Mouse (Mus musculus) lung, postnatal 36 days (tissue): ENCODE data around the gene Sergef.

ENCODE experiments used
- DNase-seq: peaks from one replicate; pipeline ENCODE4 v3.0.0; 2022; ENCODE audit warnings: mixed read lengths

Gene Sergef

DNA sequence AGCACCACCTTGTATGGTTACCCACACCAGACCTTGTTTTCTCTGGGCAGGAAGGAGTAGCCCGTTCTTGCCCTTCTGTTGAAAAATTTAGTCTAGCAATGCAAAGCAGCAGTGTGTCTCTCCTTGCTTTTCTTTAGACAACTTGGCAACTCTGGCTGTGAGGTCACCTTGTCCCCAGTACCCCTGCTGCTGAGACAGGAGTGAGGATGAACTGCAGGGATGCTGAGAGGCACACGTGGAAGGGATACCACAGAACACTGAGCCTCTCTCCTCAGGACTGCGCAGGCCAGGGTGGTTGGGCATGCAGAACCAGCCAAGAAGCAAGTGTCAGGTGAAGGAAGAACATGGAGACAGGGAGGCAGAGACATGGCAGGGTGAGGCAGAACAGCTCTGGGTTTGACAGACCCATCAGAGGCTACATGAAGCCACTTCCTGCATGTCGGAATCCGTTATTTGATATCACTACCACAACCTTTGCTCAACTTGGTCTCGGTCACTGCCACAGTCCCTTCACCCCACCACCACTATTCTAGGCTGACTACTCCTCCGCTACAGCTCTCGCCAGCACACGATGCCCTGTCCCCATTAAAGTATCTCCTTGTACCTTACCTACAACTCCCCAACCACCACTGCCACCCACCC lies 103.0 kb downstream of the Sergef start:
- no peak for DNase-seq

DNA sequence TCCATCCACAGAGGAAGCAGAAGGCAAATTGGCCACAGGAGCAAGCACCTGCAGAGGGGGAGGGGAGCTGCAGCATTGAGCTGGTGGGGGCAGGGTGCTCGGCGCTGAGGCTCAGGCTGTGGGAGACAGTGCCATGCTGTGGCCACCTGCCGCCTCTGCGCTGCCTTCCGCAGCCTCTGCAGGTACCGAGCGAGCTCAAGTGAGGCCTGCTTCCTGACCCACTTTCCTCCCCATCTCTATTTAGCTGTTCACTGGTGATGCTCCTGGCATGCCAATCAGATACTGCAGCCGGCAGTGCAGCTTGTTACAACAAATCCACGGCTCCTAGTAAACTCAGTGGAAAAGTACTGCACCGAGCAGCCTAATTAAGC lies 104.2 kb downstream of the Sergef start:
- DNase-seq, result no peak

DNA sequence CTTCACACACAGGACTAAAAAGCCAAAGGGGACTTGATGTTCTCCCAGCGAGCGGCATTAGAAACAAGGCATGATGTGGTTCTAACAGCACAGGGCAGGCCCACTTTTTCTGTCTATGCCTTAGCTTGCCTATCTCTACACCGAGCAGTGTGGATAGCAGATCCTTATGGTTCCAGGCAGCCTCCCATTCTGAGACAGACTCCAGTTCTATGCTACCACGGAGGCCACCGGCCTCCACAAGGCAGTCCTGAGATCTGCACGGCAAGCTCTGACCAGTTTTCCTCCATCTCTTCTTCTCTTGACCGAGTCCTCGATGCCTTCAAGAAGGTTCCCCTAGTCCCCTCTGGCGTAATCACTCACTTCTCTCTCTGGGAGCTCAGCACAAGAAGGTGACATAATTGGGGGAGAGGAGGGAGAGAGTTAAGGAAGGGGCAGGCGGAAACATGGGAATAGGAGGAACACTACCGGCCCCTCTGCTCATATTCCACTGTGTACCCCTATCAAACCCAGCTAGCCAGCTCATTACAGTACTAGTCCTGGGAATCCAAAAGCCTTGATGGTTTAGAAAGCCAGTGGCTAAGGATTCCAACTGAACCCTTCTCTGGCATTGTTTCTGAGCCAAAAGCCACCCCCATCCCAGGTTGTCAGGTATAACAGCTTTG lies 104.7 kb downstream of the Sergef start:
- no peak for DNase-seq

DNA sequence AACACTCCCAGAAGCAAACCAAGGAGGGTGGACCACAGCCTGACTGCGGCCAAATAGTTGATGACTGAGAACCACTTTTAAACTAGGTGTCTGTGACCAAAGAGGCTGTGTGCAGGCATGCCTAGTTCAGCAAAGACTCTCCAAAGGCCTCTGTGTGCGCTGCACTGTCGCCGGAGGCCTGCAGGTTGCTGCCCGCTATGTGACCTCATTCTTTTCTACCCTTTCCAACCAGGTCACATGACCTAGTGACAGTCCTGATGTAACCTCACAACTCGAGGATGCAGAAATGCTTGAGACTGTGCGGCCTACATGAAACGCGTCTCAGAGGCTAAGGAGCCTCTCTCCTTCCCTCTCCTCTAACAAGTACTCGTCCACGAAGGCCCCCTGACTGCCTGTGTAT lies 106.1 kb downstream of the Sergef start:
- DNase-seq, result no peak

DNA sequence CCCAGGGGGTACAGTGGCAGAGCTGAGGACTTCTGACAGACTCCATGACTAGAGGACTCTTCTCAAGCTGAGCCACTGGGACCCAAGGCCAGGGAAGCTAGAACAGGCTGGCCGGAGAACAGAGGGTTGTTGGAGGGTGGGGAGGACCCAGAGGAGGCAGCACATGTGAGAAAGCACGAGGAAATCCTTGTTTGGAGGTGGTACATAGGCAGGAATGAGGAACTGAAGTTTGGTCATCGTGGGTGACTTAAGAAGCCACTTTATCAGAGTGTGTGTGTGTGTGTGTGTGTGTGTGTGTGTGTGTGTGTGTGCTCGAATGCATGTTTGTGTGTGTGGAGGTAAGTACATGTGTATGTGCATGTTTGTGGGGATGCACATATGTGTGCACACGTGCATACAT lies 108.3 kb downstream of the Sergef start:
- DNase-seq, result no peak

DNA sequence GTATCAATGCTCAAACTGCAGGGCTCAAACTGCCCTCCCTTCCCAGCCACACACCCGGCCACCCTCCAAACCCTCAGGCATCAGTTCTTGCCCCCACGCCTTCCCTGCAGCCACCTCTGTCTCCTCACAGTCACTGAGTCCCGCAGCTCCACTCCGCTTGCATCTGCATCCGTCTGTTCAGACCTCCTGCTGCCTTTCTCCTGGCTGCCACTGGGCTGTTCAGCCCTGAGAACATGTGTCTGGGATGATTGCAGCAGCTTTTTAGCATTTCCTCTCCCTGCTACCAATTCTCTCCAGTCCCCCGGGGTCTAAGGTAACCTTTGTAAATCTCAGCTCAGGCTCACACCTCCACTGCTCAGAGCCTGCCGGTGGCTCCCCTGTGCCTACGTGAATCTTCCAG lies 109.7 kb downstream of the Sergef start:
- DNase-seq, result no peak

DNA sequence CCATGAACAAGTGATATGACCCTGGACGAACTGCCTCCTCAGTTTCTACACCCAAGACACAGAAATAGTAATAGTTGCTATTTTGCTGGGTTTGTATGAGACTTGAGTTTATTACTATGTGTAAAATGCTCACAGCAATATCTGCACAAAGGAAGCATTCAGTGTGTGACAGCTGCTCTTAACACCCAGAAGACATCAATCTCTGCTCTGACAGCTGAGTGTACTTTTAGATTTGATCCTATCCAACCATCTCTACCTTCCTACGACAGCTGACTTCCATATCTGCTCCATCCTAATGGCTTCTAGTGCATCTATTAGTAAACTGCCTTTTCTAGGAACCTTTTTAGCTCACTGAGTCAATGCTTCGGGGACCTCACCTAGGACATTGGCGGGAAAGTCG lies 110.3 kb downstream of the Sergef start:
- no peak for DNase-seq

DNA sequence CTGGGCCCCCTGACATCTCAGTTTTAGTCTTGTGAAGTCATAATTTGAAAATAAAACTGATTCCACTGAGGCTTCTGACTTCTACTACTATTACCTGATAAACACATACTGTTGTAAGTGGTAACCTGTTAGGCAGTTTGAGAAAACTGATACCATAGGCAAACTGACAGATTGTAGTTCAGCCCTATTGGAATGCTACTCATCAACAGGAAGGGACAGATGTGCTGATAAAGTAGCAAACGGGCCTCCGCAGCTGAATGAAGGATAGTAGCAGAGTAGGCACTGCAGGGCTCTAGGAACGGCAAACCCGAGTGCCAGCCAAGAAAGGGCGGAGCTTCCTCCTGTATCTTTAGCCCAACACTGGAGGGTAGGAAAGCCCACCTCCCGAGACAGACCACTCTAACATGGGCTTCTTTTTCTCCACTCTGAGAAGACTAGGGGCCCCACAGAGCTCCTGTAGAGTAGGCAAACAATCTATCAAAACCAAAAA lies 112.9 kb downstream of the Sergef start:
- no peak for DNase-seq

DNA sequence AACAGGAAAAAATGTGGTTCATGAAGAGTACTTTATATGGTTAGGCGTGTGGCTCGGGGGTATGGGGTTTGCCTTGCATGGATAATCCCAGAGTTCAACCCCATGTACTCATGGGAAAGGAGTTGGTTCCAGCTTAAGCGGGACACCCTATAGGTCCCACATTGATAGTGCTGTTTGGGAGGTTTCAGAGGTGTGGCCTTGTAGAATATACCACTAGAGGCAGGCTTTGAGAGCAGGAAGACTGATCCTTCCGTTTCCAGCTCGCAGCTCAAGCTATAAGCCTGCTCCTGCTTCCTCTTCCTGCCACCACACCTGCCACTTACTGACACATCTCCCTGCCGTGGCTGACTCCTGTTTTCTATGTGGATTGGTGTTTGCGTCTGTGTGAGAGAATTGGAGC lies 116.4 kb downstream of the Sergef start:
- DNase-seq, result no peak

DNA sequence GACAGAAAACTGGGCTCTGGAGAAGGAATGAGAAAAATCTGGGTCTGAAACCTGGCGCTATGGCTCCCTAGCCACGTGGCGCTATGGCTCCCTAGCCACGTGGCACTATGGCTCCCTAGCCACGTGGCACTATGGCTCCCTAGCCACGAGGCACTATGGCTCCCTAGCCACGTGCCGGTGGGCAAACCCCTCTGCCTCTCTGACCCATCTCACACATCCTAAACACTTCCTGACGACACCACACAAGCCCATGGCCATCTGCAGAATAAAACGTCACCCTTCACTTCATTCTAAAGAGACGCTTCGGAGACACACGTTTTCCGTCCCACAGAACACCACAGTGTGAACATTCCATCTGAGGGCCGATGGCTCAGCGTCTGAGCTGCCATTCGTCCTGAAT lies 117.8 kb downstream of the Sergef start:
- no peak for DNase-seq

DNA sequence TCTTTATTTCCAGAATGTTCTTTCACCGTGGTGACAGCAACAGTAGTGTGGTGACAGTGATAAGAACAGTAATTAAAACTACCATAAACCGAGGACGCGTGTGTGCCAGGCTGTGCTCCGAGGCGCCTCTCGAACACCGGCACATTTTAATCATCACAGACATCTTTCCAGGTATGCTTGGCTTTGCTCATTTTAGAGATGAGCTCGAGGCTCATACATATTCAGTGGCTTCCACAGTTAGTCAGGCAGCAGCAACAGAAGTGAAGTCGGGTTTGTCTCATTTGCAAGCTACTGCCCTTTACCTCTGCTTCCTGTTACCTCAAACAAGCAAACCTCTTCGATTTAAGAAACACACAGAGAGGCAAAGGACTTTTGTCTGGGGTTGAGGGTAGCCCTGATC lies 120.5 kb downstream of the Sergef start:
- DNase-seq, result no peak

DNA sequence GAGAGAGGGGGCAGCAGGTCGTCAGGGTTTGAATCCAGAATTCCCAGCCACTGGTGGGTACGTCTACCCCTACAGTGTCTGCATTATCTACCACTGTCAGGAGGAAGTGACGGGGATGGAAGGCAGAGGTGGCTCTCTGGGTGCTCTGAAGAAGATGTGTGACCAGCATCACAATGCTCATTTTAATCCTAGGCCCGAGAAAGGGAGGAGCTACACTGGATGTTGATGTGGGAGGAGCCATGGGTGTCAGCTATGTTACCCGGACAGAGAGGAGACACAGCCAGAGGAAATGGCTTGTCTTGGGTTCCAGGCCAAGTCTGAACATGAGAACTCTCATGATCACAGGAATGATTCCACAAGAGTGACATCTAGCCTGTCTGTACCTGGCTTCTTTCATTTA lies 122.4 kb downstream of the Sergef start:
- no peak for DNase-seq

DNA sequence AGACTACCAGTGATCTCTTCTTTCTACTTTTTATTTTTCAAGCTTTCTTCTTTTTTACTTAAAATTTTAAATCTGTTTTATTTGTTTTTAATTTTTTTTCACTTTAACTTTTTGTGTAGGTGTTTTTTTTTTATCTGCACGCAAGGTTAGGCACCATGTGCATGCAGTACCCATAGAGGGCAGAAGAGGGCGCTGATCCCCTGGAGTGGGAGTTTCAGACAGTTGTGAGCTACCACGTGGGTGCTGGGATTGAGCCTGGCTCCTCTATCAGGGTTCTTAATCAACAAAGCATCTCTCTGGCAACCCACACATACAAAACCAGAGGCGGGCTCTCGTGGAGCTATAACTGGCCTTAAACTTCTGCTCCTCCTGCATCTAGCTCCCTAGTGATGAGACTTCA lies 123.6 kb downstream of the Sergef start:
- no peak for DNase-seq

DNA sequence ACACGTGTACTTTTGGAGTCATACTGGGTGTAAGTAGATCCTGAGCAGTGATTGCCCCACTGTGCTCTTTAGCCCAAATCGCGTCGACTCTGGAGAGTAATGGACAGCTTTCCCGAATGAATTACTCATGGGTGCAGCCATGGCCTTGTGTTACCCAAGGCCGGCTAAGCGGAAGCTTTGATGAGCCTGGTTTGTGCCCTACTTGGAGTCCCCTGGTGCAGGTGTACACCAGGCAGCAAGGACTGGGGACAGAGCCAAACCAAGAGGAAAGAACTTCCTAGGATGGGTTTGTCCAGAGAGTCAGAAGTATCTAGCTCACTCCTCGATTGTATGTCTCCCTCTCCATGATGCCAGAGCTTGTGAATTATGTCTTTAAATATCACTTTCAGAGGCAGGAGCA lies 124.6 kb downstream of the Sergef start:
- no peak for DNase-seq

DNA sequence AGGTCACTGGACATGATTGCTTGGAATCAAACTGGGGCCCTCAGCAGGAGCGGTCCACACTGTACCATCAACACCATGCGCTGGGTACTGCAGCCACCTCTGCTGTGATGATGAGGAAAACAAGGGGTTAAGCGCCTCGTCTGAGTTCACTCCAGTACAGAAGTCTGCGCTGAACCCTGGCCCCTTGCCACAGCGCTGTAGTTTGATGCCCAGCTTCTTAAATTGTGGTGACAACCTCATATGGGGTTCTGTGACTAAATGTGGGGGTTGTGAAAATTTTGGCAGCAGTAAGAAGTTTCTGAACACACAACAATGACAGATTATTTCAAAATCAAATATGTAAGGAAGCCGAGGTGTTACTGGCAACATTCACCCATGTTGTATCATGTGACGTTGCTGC lies 126.0 kb downstream of the Sergef start:
- no peak for DNase-seq

DNA sequence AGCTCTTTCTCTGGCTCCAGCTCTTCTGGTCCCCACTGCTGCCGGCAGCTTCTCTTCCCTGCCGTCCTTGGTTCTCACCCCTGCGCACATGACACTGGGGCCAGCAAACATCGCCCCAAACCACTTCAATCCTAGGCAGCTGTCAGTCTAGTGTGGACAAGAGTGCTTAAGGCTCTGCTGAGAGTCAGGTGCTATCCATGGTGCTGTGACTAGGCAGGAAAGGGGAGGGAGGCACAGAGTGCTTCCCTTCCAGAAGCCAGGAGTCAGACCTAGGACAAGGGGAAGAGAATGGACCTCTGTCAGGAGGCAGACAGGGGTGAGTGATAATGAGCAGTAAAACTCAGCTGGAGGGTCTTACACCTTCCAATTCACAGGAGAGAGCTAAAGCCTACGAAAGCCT lies 126.8 kb downstream of the Sergef start:
- DNase-seq, result no peak

DNA sequence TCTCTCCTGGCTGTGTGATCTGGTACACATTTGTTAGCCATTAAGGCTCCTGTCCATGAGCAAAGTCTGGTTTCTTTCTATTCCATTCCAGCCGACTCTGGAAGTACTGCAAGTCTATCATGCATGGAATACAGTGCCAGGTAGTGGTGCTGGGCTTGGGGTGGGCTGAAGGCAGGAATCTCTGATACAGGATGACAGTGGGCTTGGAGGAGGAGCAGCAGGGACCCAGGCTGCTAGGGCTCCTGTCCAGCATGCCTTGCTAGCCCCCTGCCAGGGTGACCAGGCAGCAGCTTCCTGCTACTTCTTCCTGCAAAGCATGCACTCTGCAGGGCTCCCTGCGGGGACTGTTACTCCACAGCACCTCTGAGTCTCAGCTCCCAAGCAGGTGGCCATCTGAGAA lies 128.8 kb downstream of the Sergef start:
- DNase-seq, result no peak

DNA sequence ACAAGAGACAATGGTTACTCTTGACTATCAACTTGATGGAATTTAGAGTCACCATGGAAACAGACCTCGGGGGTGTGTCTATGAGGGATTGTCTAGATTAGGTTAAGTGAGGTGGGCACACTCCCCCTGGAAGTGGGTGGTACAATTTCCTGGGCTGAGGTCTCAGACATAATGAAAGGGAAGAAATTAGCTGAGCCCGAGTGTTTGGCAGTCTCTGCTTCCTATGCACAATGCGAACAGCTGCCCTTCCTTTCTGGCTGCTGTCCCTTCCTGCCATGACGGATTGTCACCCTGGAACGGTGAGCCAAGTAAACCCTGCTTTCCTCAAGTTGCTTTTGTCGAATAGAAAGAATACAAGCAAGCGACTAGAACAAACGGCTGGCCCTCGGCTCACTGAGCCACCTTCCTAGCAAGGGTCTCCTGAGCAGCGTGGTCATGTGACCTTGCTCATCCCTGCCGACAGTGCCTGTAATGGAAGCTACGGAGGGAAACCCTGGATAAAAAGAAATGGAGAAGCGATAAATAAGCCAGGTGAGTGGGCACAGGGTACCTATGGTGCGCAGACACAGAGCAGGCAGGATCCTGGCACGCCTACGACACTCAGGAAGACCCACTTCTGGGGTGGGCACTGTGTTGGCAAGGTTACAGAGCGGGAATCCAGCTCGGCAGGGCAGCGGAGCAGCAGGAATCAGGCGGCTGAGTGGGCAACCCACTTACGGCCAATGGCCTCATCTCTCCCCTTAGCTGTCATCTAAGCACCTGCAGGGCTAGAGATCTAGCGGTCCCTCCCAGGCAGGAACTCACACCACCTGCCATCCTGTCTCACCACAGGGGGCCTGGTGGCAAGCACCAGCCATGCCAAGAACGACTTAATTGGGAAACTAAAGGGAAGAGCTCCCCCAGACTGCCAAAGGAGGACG lies 130.0 kb downstream of the Sergef start:
- DNase-seq, result peak; percentile 64

DNA sequence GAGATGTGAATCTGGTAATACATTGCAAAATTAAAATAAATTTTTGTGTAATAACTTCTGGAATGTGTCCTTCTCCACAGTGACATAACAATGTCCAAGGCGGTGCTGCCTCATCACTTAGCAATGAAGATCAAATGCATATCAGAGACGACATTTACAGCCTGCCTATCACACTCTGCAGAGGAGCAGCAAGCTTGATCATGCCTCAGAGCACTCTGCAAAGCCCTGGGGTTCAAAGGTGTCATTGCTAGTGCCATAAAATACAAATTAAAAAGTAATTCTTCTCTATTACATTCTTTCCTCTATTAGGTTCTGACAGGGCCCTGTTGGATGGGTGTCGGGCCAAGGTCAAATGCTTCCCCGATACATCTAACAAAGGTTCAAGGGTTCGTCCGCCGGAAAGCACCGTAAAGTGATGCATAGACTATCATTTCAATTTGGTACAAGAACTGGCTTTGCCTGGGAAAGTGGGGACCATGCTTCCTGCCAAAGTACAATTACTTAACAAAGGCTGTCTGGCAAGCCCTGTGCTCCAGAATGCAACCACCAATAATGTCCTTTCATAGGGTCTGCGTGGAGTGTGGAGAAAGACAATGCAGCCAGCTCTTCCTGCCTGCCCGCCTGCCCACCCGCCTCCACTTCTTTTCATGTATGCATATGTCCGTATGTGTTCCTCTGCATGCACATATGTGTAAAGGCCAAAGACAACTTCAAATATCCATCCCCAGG lies 130.9 kb downstream of the Sergef start:
- no peak for DNase-seq

DNA sequence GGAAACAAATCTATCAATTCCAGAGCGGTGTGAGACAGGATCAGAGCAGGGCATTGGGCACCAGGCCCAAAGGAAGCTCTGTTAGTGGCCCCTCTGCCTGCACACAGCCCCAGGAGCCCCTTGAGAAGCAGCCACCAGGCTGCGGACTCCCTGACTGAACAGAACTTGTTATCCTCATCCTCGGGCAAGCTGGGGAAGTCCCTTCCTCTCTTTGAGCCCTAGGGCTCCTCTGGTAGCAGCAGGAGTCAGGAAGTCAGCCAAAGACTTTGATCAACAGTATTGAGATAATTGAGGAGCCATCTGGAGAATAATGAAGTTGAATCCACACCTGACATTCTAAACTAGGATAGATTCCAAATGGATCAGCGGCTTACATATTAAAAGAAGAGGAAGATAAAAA lies 135.4 kb downstream of the Sergef start:
- no peak for DNase-seq

DNA sequence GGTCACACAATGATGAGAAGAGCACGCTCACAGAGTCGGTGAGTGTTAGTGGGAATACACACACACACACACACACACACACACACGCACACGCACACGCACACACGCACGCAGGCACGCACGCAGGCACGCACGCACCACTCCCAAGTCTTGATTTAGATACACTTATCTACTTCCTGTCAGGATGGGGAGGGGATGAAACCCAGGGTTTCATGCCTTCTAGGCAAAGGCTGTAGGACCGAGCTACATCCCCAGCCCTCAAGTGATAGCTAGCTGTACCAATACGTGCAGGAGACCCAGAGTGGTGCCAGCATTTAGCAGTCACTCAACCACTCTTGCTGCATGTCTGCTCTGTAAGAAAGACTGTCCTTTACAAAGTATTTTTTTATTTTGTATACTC lies 137.0 kb downstream of the Sergef start:
- DNase-seq, result no peak

DNA sequence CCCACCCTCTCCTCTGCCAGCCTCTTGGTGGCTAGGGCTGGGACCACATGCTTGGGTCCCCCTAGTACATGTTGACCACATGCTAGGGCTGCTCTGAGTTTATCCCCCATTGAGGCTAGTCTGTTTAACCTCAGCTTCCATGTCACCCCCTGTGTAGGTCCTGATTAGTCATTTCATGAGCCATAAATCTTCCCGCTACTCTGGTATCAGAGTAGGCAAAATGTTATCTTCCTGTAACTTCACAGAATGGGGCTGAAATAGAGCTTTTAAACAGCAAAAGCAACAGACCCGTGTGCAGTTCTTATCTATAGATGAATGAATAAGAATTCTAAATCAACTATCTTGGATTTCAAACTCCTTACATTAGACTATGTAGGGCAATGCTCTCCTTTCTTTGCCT lies 138.1 kb downstream of the Sergef start:
- no peak for DNase-seq

DNA sequence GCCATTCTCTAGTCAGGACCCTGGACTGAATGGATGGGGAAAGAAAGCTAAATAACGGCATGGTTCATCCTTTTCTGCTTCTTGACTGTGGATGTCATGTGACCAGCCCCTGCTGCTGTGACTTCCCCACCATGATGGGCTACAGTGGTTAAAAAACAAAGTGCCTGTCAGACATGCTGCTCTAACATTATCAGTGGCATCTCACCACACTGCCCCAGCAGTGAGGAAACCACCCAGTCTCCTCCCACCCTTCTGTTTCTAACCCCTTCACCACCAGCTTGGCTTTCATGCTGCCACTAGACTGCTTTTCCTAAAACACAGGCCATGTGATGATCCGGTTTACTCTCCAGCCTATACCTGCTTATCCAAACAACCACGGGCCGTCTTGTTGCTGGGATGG lies 140.0 kb downstream of the Sergef start:
- DNase-seq, result no peak
